Mouse (Mus musculus) forebrain, embryonic 15.5 days (tissue): ENCODE data around the gene Actc1. TPM values are rescaled to one million over a fixed set of nuclear protein-coding genes. Genes with fewer than 3 reads are reported as not detected.

Experiments
- ATAC-seq: fragments of 200-750 bp; cut with Nextera tagmentation; replicated peaks from 2 replicates; pipeline ENCODE4 v1.8.0; 2017; ENCODE audit warnings: mild to moderate bottlenecking, moderate TSS enrichment, moderate library complexity
- H3K27ac ChIP-seq: fragments of 300-500 bp; sonication (generic); replicated peaks from 2 replicates; pipeline ENCODE4 v1.5.1; 2015; ENCODE audit warnings: mild to moderate bottlenecking, inconsistent platforms
- H3K27me3 ChIP-seq: fragments of 300-500 bp; sonication (generic); 2 replicates; pipeline ENCODE4 v1.6.1; 2015; ENCODE audit warnings: inconsistent platforms
- H3K36me3 ChIP-seq: fragments of 300-500 bp; sonication (generic); 2 replicates; pipeline ENCODE4 v1.6.1; 2015; ENCODE audit warnings: mild to moderate bottlenecking, inconsistent platforms
- H3K4me1 ChIP-seq: fragments of 300-500 bp; sonication (generic); 2 replicates; pipeline ENCODE4 v1.6.1; 2015; ENCODE audit warnings: inconsistent platforms
- H3K4me2 ChIP-seq: fragments of 300-500 bp; sonication (generic); replicated peaks from 2 replicates; pipeline ENCODE4 v1.6.1; 2015; ENCODE audit warnings: mild to moderate bottlenecking, inconsistent platforms
- H3K4me3 ChIP-seq: fragments of 300-500 bp; sonication (generic); 2 replicates; pipeline ENCODE4 v1.5.1; 2015; ENCODE audit warnings: mild to moderate bottlenecking, inconsistent platforms
- H3K9ac ChIP-seq: fragments of 300-500 bp; sonication (generic); replicated peaks from 2 replicates; pipeline ENCODE4 v1.6.1; 2015; ENCODE audit warnings: mild to moderate bottlenecking, inconsistent platforms
- H3K9me3 ChIP-seq: fragments of 300-500 bp; sonication (generic); 2 replicates; pipeline ENCODE4 v1.6.1; 2016; ENCODE audit warnings: inconsistent platforms
- WGBS: fragments of 180-500 bp; shearing (Covaris S2); methylation state at CpG from one replicate; pipeline ENCODE4 v1.1.7; 2015; ENCODE audit warnings: mixed read lengths; 5-methylcytosine and 5-hydroxymethylcytosine counted together
- polyA plus RNA-seq: library from polyadenylated mRNA; unstranded; fragments of >200 nt; fragmentation: Nextera tagmentation; extraction: Ambion mirVana; gene quantifications from 2 replicates; pipeline ENCODE4 v1.2.1, GENCODE M21; 2015

Actc1 gene
- polyA plus RNA-seq, 1 experiment from 2014 or later: 2.4 TPM

- peak; percentile 88 for ATAC-seq
- Histone ChIP-seq H3K9ac (no peak overlapping the region), H3K9me3 (no peaks in the 10 kb centered on the region), H3K4me1 (0 out of 2 replicates have a peak, but pooled peaks cover 3% of the 10 kb centered on the region), H3K4me3 (no peak overlapping the region), H3K27me3 (no peaks in the 10 kb centered on the region), H3K36me3 (no peaks in the 10 kb centered on the region), H3K4me2 (no peak overlapping the region), H3K27ac (no peak overlapping the region)
- WGBS: 81% methylated on average over 5 of the region's 5 CpGs
Measured at GRCm38 (mm10) chr2:114047960-114048611, 5.3 kb downstream of the Actc1 start.

GRCm38 (mm10) chr2:114046151-114046664 is 7.1 kb downstream of the Actc1 start:
- no peak for ATAC-seq
- no peak overlapping the region for H3K4me2 ChIP-seq
- H3K36me3 ChIP-seq: no peaks in the 10 kb centered on the region
- H3K9me3 ChIP-seq: no peaks in the 10 kb centered on the region
- WGBS: 91% methylated on average over 5 of the region's 5 CpGs
- H3K4me3 ChIP-seq: no peak overlapping the region
- H3K27me3 ChIP-seq: no peaks in the 10 kb centered on the region
- no peak overlapping the region for H3K27ac ChIP-seq
- H3K9ac ChIP-seq: no peak overlapping the region
- H3K4me1 ChIP-seq: 0 out of 2 replicates have a peak, but pooled peaks cover 3% of the 10 kb centered on the region

GRCm38 (mm10) chr2:114037926-114038325 is 15.4 kb downstream of the Actc1 start:
- H3K27ac ChIP-seq: no peak overlapping the region
- H3K9me3 ChIP-seq: no peaks in the 10 kb centered on the region
- H3K9ac ChIP-seq: no peak overlapping the region
- no peaks in the 10 kb centered on the region for H3K27me3 ChIP-seq
- 86% methylated on average over 2 of the region's 2 CpGs for WGBS
- ATAC-seq: no peak
- H3K4me3 ChIP-seq: no peak overlapping the region
- no peaks in the 10 kb centered on the region for H3K36me3 ChIP-seq
- H3K4me1 ChIP-seq: no peaks in the 10 kb centered on the region
- H3K4me2 ChIP-seq: no peak overlapping the region

- ATAC-seq: no peak
- Histone ChIP-seq H3K9ac (no peak overlapping the region), H3K4me1 (no peaks in the 10 kb centered on the region), H3K27ac (no peak overlapping the region), H3K27me3 (no peaks in the 10 kb centered on the region), H3K4me3 (no peak overlapping the region), H3K9me3 (no peaks in the 10 kb centered on the region), H3K4me2 (no peak overlapping the region), H3K36me3 (no peaks in the 10 kb centered on the region)
- WGBS: 58% methylated on average over 2 of the region's 2 CpGs
Measured at GRCm38 (mm10) chr2:114032259-114032658, 21.1 kb downstream of the Actc1 start.

- WGBS: 85% methylated on average over 6 of the region's 6 CpGs
- H3K4me3 ChIP-seq: no peak overlapping the region
- no peaks in the 10 kb centered on the region for H3K36me3 ChIP-seq
- no peaks in the 10 kb centered on the region for H3K27me3 ChIP-seq
- no peak for ATAC-seq
- H3K9ac ChIP-seq: no peak overlapping the region
- no peaks in the 10 kb centered on the region for H3K9me3 ChIP-seq
- no peak overlapping the region for H3K27ac ChIP-seq
- no peak overlapping the region for H3K4me2 ChIP-seq
- peaks cover 13% of the 10 kb centered on the region for H3K4me1 ChIP-seq
Measured at GRCm38 (mm10) chr2:114023383-114023782, 30.0 kb downstream of the Actc1 start.

GRCm38 (mm10) chr2:114020210-114020563 is 33.2 kb downstream of the Actc1 start:
- H3K9me3 ChIP-seq: no peaks in the 10 kb centered on the region
- peak; percentile 65 for ATAC-seq
- H3K27ac ChIP-seq: peak overlapping the region; percentile 52
- H3K9ac ChIP-seq: no peak overlapping the region
- H3K4me3 ChIP-seq: no peak overlapping the region
- 0 out of 2 replicates have a peak, but pooled peaks cover under 1% of the 10 kb centered on the region for H3K27me3 ChIP-seq
- no peaks in the 10 kb centered on the region for H3K36me3 ChIP-seq
- H3K4me1 ChIP-seq: peaks cover 18% of the 10 kb centered on the region
- H3K4me2 ChIP-seq: no peak overlapping the region

- peaks cover 5% of the 10 kb centered on the region; the same call in 1 of the 2 replicates for H3K27me3 ChIP-seq
- no peaks in the 10 kb centered on the region for H3K36me3 ChIP-seq
- no peak overlapping the region for H3K9ac ChIP-seq
- ATAC-seq: peak; percentile 81
- H3K9me3 ChIP-seq: no peaks in the 10 kb centered on the region
- H3K27ac ChIP-seq: peak overlapping the region; percentile 52
- 54% methylated on average over 11 of the region's 11 CpGs for WGBS
- peaks cover 18% of the 10 kb centered on the region for H3K4me1 ChIP-seq
- H3K4me2 ChIP-seq: no peak overlapping the region
- H3K4me3 ChIP-seq: no peak overlapping the region
Measured at GRCm38 (mm10) chr2:114019474-114020209, 33.7 kb downstream of the Actc1 start.

GRCm38 (mm10) chr2:114018136-114018535 is 35.2 kb downstream of the Actc1 start:
- H3K27me3 ChIP-seq: peaks cover 15% of the 10 kb centered on the region; the same call in 1 of the 2 replicates
- no peak overlapping the region for H3K4me3 ChIP-seq
- no peak overlapping the region for H3K9ac ChIP-seq
- 9% methylated on average over 10 of the region's 10 CpGs for WGBS
- peaks cover 25% of the 10 kb centered on the region for H3K4me1 ChIP-seq
- H3K36me3 ChIP-seq: no peaks in the 10 kb centered on the region
- ATAC-seq: 0 out of 2 replicates have a peak, but pooled peaks have one; percentile 8
- H3K4me2 ChIP-seq: 0 out of 2 replicates have a peak overlapping the region, but pooled peaks have one; percentile 18
- H3K27ac ChIP-seq: peak overlapping the region; percentile 8; the same call in 1 of the 2 replicates
- no peaks in the 10 kb centered on the region for H3K9me3 ChIP-seq

GRCm38 (mm10) chr2:114014839-114015238 is 38.5 kb downstream of the Actc1 start:
- H3K27ac ChIP-seq: no peak overlapping the region
- 78% methylated on average over 6 of the region's 6 CpGs for WGBS
- H3K9ac ChIP-seq: no peak overlapping the region
- H3K36me3 ChIP-seq: no peaks in the 10 kb centered on the region
- ATAC-seq: no peak
- no peak overlapping the region; the same call in 1 of the 2 replicates for H3K4me3 ChIP-seq
- H3K4me1 ChIP-seq: peaks cover 23% of the 10 kb centered on the region
- peaks cover 15% of the 10 kb centered on the region; the same call in 1 of the 2 replicates for H3K27me3 ChIP-seq
- H3K4me2 ChIP-seq: no peak overlapping the region
- H3K9me3 ChIP-seq: no peaks in the 10 kb centered on the region

GRCm38 (mm10) chr2:114013846-114014245 is 39.5 kb downstream of the Actc1 start:
- no peaks in the 10 kb centered on the region for H3K9me3 ChIP-seq
- H3K4me1 ChIP-seq: peaks cover 17% of the 10 kb centered on the region
- peak; percentile 32 for ATAC-seq
- H3K4me3 ChIP-seq: peak overlapping the region; percentile 74
- WGBS: 1% methylated on average over 13 of the region's 13 CpGs
- H3K27me3 ChIP-seq: peaks cover 15% of the 10 kb centered on the region; the same call in 1 of the 2 replicates
- H3K9ac ChIP-seq: peak overlapping the region; percentile 80
- H3K4me2 ChIP-seq: peak overlapping the region; percentile 93
- H3K36me3 ChIP-seq: no peaks in the 10 kb centered on the region
- peak overlapping the region; percentile 62 for H3K27ac ChIP-seq

- H3K27me3 ChIP-seq: peaks cover 15% of the 10 kb centered on the region; the same call in 1 of the 2 replicates
Measured at GRCm38 (mm10) chr2:114013295-114013771, 40.0 kb downstream of the Actc1 start, which contains the start of gene Gjd2. Gjd2 (minus strand) TSS chr2:114013619.

GRCm38 (mm10) chr2:114012749-114013211 is 40.6 kb downstream of the Actc1 start:
- Histone ChIP-seq H3K36me3 (no peaks in the 10 kb centered on the region), H3K4me3 (peak overlapping the region; percentile 74), H3K9me3 (no peaks in the 10 kb centered on the region), H3K4me2 (peak overlapping the region; percentile 93), H3K4me1 (peaks cover 7% of the 10 kb centered on the region), H3K27ac (peak overlapping the region; percentile 62), H3K27me3 (peaks cover 15% of the 10 kb centered on the region; the same call in 1 of the 2 replicates), H3K9ac (peak overlapping the region; percentile 80)
- peak; percentile 87 for ATAC-seq
- 2% methylated on average over 19 of the region's 19 CpGs for WGBS

More at GRCm38 (mm10) chr2:114013295-114013771, 40.0 kb downstream of the Actc1 start, which contains the start of gene Gjd2:
- under 1% methylated on average over 57 of the region's 60 CpGs for whole genome bisulfite sequencing
- Histone ChIP-seq H3K4me1 (peaks cover 12% of the 10 kb centered on the region), H3K9ac (peak within 1 kb of the TSS; percentile 80), H3K9me3 (no peaks in the 10 kb centered on the region), H3K4me3 (peak within 1 kb of the TSS; percentile 74), H3K36me3 (no peaks in the 10 kb centered on the region), H3K4me2 (peak within 1 kb of the TSS; percentile 93), H3K27ac (peak within 1 kb of the TSS; percentile 62)
- peak; percentile 76 for ATAC-seq
